Mouse (Mus musculus): ENCODE results near the gene 2310009B15Rik. TPM values are rescaled to one million over a fixed set of nuclear protein-coding genes. Genes with fewer than 3 reads are reported as not detected.
A peak's percentile ranks its signal among the peaks of the same experiment; 100 is the strongest.

2310009B15Rik gene
- total RNA-seq, 2 experiments from 2014 or later: 10.8 to 15.2 TPM

GRCm38 (mm10) chr1:138843361-138844091, 13.1 kb downstream of the 2310009B15Rik start:
- intact Hi-C loops (cut with DNase I): no loop called here
- DNase-seq: no peak

GRCm38 (mm10) chr1:138842756-138843155, 13.9 kb downstream of the 2310009B15Rik start:
- intact Hi-C loops (cut with DNase I): no loop called here
- no peak for DNase-seq

GRCm38 (mm10) chr1:138842315-138842714, 14.3 kb downstream of the 2310009B15Rik start:
- DNase-seq: no peak

GRCm38 (mm10) chr1:138841306-138842095, 15.2 kb downstream of the 2310009B15Rik start:
- DNase-seq: peak; percentile 40 to 70
- intact Hi-C loops (cut with DNase I): no loop called here

More at GRCm38 (mm10) chr1:138842315-138842714, 14.3 kb downstream of the 2310009B15Rik start:
- intact Hi-C loops (cut with DNase I): no loop called here

GRCm38 (mm10) chr1:138840440-138841305, 16.0 kb downstream of the 2310009B15Rik start:
- DNase-seq: no peak
- intact Hi-C loops (cut with DNase I): no loop called here

GRCm38 (mm10) chr1:138839809-138840430, 16.7 kb downstream of the 2310009B15Rik start:
- intact Hi-C loops (cut with DNase I): loop anchor here (5.0 kb wide), 1 partner anchor 513 kb away; no protein-coding TSS in a partner anchor
- no peak for DNase-seq

- no peak for DNase-seq
- intact Hi-C loops (cut with DNase I): loop anchor here (5.0 kb wide), 1 partner anchor 512 kb away; no protein-coding TSS in a partner anchor
Observed at GRCm38 (mm10) chr1:138839291-138839690, 17.4 kb downstream of the 2310009B15Rik start.

GRCm38 (mm10) chr1:138837786-138838743, 18.6 kb downstream of the 2310009B15Rik start:
- intact Hi-C loops (cut with DNase I): loop anchor here (5.0 kb wide), 1 partner anchor 511 kb away; no protein-coding TSS in a partner anchor
- no peak for DNase-seq

GRCm38 (mm10) chr1:138835355-138835900, 21.2 kb downstream of the 2310009B15Rik start:
- intact Hi-C loops (cut with DNase I): loop anchor here (1.0 to 5.0 kb wide), 4 partner anchors 248 to 508 kb away; no protein-coding TSS in a partner anchor
- DNase-seq: no peak

GRCm38 (mm10) chr1:138831309-138831708, 25.3 kb downstream of the 2310009B15Rik start:
- intact Hi-C loops (cut with DNase I): no loop called here

GRCm38 (mm10) chr1:138826841-138827240, 29.8 kb downstream of the 2310009B15Rik start:
- DNase-seq: no peak
- intact Hi-C loops (cut with DNase I): no loop called here

More at GRCm38 (mm10) chr1:138831309-138831708, 25.3 kb downstream of the 2310009B15Rik start:
- DNase-seq: no peak

- intact Hi-C loops (cut with DNase I): no loop called here
- DNase-seq: no peak
Observed at GRCm38 (mm10) chr1:138822985-138823322, 33.7 kb downstream of the 2310009B15Rik start.

- intact Hi-C loops (cut with DNase I): no loop called here
- DNase-seq: no peak
Observed at GRCm38 (mm10) chr1:138822255-138822984, 34.2 kb downstream of the 2310009B15Rik start.

Other genes with a start within 250 kb of the 2310009B15Rik start
- 10 to 100 TPM; 78.8 to 80.0 TPM for gene Nek7, start 236.7 kb downstream of the 2310009B15Rik start, total RNA-seq (2021)
- gene Lhx9, start 8.3 kb downstream of the 2310009B15Rik start, total RNA-seq (2021): not detected
- 10 to 100 TPM; 19.8 to 20.8 TPM for gene Dennd1b, start 106.6 kb upstream of the 2310009B15Rik start, total RNA-seq (2021)

Data from heart, postnatal 36 days (tissue).